Mouse (Mus musculus) induced T-regulatory cell, adult 2 months (primary cell): Measurements from ENCODE around the gene Psmg1.

Source experiments
- DNase-seq: peaks from one replicate; pipeline ENCODE4 v3.0.0-alpha.2; 2012; ENCODE audit warnings: low read depth

Gene Psmg1

DNA sequence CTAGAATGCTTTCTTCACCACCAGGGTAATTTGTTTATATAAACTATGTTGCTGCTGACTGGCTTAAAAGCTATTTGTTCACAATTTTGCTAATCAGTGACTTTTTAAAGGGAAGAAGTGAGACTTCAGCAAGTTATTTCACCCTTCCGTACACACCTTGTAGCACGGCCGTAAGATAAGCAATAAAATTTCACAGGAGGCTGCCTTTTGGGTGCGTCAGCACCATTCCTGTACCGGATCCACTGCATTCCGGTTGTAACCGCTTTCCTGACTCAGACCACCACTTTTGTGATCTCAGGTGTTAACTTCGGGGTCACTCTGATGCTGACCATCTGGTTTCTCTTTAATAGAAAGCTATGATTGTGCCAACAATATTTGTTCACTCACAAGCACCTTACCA lies 32.7 kb downstream of the Psmg1 start:
- no peak for DNase-seq

DNA sequence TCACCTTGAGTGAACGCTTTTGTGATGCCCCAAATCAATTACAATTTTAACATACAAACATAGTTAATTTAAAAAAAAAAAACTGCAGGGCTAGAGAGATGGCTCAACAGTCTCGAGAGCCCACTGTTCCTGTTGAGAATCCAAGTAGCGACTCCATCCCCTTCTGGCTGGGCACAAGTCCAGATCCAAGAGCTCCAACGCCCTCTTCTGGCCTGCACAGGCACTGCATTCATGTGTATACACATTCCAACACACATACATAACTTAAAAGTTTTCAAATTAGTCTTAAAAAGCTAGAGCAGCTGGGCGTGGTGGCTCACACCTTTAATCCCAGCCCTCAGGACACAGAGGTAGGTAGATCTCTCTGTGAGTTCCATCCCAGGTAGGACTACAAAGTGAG lies 34.1 kb downstream of the Psmg1 start:
- DNase-seq = peak; percentile 34

DNA sequence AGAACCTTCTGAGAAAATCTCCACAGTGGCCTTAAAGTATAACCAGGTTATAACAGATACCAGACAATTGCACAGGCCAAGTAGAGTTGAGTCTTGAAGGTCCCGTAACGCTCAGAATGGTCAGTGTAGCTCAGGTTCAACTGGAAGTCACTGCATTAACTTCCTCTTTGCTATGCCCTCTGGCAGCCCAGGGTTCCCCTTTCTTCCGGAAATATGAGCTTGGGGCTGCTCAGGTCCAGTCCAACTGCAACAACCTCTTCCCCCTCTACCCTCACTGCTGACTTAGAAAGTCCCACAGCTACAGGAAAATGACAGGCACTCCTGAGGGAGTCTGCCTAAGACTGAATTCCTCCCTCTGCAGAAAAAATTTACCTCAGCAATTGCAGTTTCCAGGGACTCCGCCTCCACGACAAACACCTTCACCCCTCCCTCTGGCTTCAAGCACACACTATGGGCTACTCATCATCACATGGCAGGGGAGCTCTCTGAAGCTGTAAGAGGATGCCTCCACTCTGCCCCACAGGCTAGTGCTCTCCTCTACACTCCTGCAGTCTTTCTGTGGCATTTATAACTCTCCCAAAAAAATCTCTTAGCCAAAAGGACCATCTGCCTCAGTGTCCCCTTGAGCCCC lies 34.9 kb downstream of the Psmg1 start:
- DNase-seq = no peak

DNA sequence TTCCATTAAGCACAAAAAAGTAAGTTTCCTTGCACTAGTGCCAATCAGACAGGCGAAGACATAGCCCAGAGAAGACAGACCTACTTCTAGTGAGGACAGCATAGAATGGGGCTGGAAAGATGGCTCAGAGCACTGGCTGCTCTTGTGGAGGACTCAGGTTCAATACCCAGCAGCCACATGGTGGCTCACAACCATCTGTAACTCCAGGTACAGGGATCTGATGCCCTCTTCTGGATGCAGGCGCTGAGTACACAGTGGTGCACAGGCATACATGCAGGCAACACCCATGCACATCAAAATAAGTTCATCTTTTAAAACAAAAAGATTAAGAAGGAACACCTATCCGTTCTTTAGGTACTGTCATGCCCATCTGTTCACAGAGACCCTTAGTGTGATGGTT lies 36.4 kb downstream of the Psmg1 start:
- DNase-seq = no peak

DNA sequence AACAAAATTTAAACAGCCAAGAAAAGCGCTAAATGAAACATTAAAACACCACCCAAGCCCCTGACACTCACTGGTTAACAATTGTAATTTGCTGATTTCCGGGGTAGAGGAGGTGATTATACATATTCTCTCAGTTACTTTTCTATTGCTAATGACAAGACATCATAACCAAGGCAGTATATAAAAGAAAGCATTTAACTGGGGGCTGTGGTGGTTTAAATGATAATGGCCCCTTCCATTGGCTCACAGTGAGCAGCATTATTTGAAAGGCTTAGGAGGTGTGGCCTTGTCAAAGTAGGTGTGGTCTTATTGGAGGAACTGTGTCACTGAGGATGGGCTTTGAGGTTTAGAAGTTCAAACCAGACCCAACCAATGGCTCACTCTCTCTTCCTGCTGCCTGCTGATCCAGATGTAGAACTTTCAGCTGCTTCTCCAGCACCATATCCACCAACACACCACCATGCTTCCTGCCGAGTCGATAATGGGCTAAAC lies 37.6 kb downstream of the Psmg1 start:
- DNase-seq = no peak

DNA sequence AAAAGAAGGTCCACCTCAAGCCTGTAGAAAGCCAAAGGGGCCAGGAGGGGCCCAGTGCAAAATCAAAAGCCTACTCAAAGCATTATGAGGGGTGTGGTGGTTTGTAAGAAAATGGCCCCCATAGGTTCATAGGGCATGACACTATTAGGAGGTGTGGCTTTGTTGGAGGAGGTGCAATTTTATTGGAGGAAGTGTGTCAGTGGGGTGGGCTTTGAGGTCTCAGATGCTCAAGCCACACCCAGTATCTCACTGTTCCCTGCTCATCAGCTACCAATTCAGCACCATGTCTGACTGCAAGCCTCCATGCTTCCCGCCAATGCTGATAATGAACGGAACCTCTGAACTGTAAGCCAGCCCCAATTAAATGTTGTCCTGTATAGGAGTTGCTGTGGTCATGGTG lies 39.3 kb downstream of the Psmg1 start:
- DNase-seq = no peak

DNA sequence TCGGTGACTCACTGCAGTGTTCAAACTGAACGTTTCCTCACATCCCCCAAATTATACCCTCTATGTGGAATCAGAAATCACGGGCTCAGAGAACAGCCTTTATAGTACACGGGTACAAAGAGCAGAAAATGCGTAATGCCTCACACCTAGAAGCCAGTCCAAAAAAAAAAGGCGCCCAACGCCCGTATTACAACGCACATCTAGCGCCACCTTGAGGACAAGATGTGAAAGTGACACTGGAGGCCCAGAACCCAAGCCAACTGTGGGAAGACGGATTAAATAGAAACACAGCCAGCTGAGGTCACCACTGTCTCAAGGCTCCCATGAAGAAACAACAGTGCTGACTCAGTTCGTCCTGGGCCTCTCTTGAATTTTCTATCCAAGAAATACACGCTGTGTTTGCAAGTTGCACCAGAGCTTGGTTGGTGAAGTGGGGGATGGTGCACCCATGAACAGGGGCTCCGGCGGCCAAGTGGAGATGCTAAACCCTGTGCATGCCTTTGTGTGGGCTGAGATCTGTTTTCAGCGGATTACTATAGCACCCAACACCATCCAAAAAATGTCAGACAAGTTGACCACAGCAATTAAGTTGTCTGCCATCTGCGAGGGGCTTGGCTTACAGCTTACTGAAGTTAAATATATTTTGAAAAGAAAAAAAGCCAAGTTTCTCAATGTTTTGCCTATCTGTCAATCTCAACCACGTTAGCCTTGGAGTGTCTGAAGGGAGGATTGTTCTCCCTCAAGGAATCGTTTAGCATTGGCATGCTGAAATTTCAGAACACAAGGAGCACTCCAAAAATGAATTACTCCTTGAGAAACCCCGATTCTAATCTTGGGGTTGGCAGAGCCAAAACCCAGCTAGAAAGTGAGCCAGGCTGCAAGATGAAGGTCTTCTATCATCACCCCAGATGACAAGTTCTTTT lies 45.1 kb downstream of the Psmg1 start:
- DNase-seq = peak; percentile 86

DNA sequence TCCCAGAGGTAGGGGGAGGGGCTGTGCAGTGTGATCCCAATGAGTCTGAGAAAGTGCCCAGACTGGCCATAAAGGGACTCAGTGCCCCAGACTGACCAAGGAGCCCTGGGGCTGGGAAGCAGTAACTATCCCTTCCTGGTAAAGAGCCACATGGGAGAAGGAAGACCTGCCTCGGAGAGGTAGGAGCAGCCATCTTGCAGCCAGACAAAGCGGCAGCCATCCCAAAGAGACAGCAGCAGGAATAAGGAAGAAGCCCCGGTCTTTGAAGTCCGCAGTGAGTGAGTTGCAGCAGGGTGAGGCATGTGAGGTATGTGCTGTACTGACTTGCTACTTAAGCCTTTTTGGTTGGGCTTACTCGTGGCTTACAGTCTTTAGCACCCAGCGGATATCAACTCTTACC lies 47.6 kb downstream of the Psmg1 start:
- no peak for DNase-seq

DNA sequence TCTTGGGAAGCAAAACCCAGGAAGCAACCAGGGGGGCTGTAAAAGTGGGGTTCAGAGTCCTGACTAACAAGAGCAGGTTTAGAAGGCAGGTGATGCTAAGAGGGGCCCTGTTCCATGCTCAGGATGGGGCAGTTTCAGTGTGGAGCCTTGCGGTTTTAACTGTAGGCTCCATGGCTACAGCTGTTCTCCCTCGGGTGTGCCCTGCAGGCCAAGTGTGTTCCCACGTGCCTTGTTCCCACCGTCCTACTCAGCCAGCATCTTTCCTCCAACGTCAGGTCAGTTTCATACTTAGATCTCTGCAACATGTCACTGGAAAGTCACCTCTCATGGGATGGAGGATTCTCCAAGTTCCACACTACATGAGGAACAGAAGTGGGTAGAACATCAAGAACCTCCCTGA lies 49.2 kb downstream of the Psmg1 start:
- DNase-seq = no peak

DNA sequence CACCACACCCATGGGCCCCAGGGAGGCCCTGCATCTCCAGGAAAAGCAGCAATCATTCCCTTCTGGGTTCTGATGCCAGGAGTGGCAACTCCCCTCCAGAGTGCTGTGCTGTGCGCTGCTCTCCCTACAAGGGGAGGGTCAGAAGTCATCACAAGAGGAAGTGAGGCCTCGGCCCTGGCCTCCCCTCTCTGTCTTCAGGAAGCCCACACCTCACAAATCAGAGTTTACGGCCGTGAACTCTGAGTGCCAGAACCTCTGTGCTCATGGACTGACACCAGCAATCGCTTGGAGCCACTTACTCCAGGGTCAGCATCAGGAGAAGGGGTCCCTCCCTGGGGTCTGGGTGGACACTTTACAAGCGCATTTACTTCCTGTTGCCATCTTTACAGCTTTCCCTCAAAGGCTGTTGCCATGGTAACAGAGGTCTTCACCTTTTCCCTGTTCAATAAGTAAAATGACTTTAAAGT lies 55.2 kb downstream of the Psmg1 start:
- no peak for DNase-seq

DNA sequence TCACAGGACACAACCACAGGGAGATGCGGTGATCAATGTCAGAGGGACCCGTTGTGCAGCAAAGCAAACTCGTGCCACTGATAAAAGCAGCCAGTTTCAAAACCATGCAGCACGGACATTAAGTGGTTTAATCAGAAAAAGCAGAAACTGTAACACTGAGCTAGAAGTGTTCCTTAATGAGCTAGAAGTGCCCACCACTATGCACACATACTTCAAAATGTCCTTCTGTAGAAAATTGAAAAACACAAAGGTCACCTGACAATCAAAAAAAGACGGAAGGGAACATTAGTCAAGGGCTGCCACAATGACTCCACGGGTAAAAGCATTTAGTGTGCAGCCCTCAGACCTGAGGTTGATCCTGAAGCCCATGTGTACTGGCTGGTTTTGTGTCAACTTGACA lies 57.9 kb downstream of the Psmg1 start:
- DNase-seq = no peak

DNA sequence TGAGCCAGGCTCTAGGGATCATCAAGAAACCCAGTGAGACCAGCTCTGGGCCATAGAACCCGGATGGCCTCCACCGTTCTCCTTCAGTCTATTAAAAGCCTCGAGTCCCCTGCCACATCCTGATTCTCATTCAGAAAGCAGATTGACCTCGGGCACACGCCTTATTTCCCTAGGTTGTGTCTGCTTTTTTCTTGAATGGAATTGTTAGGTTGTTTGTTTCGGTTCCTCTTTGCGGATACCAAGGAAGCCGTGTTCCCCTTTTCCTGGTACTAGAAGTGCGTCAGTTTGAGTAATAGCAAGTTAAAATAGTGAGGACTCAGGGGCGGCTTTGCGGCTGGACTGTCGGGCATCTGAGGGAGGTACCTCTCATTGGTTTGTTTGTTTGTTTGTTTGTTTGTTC lies 59.3 kb downstream of the Psmg1 start:
- DNase-seq = no peak
